Mouse (Mus musculus) erythroid progenitor cell, adult 5-6 weeks (primary cell): ENCODE data around the gene Ccdc32. TPM values are rescaled to one million over a fixed set of nuclear protein-coding genes. Genes with fewer than 3 reads are reported as not detected.

Experiments
- ATAC-seq: replicated peaks from 2 replicates; pipeline ENCODE4 v1.8.0; 2016; ENCODE audit warnings: moderate number of reproducible peaks, mild to moderate bottlenecking, moderate TSS enrichment, inconsistent platforms; ENCODE audit not compliant: poor library complexity, low FRiP score, severe bottlenecking
- total RNA-seq, 2 experiments: library from RNA; stranded (forward) in 1 of 2; stranded (reverse) in 1 of 2; fragments of 150-400 nt in 1 of 2; fragments of 186-747, 209-891 nt in 1 of 2; gene quantifications; 2 replicates each; pipeline versions ENCODE4 v1.2.3 to v1.2.4; 2015 to 2017; ENCODE audit warnings: low replicate concordance in 2 of 2

Gene Ccdc32
- 4.6 and 7.2 TPM in 2 replicates for total RNA-seq (2015; ENCODE audit: low replicate concordance)
- 10.1 and 12.9 TPM in 2 replicates for total RNA-seq (2017; ENCODE audit: low replicate concordance)

GRCm38 (mm10) chr2:119028941-119029551 lies at the start of gene Ccdc32:
Gene Ccdc32 (minus strand): TSS chr2:119029393.
- peak; percentile 91 for ATAC-seq

- no peak for ATAC-seq
Measured at GRCm38 (mm10) chr2:119072397-119072796, 43.2 kb upstream of the Ccdc32 start.

GRCm38 (mm10) chr2:119060139-119060538 lies 30.9 kb upstream of the Ccdc32 start:
- ATAC-seq: peak; percentile 57

GRCm38 (mm10) chr2:119050132-119050650 lies 21.0 kb upstream of the Ccdc32 start:
- ATAC-seq: no peak

- 0 out of 2 replicates have a peak, but pooled peaks have one; percentile 37 for ATAC-seq
Measured at GRCm38 (mm10) chr2:119047849-119048248, 18.7 kb upstream of the Ccdc32 start.

GRCm38 (mm10) chr2:119046649-119047611 lies 17.7 kb upstream of the Ccdc32 start, which contains the start of gene Knl1:
Gene Knl1 (plus strand): TSS chr2:119047119.
- ATAC-seq: peak; percentile 89

- ATAC-seq: no peak
Measured at GRCm38 (mm10) chr2:119045163-119045562, 16.0 kb upstream of the Ccdc32 start.

GRCm38 (mm10) chr2:119040882-119041281 lies 11.7 kb upstream of the Ccdc32 start:
- ATAC-seq: peak; percentile 72; the same call in 1 of the 2 replicates

GRCm38 (mm10) chr2:119035397-119035745 lies 6.2 kb upstream of the Ccdc32 start:
- ATAC-seq: no peak

GRCm38 (mm10) chr2:119034656-119035396 lies 5.6 kb upstream of the Ccdc32 start, which contains the start of gene Rpusd2:
Gene Rpusd2 (plus strand): TSS chr2:119034790.
- ATAC-seq: peak; percentile 98

- no peak for ATAC-seq
Measured at GRCm38 (mm10) chr2:119032191-119032590, 3.0 kb upstream of the Ccdc32 start.

- no peak for ATAC-seq
Measured at GRCm38 (mm10) chr2:119026951-119027350, 2.2 kb downstream of the Ccdc32 start.

- ATAC-seq: no peak
Measured at GRCm38 (mm10) chr2:119025239-119025616, 4.0 kb downstream of the Ccdc32 start.

- ATAC-seq: peak; percentile 89
Measured at GRCm38 (mm10) chr2:119024536-119025238, 4.5 kb downstream of the Ccdc32 start.

- ATAC-seq: no peak
Measured at GRCm38 (mm10) chr2:119023154-119023660, 6.0 kb downstream of the Ccdc32 start.

- ATAC-seq: no peak
Measured at GRCm38 (mm10) chr2:119019538-119019937, 9.7 kb downstream of the Ccdc32 start.

- no peak for ATAC-seq
Measured at GRCm38 (mm10) chr2:119019131-119019530, 10.1 kb downstream of the Ccdc32 start.

GRCm38 (mm10) chr2:119018391-119019122 lies 10.6 kb downstream of the Ccdc32 start:
- ATAC-seq: no peak
